Mouse (Mus musculus): Measurements from ENCODE around the gene Snx25. TPM values are rescaled to one million over a fixed set of nuclear protein-coding genes. Genes with fewer than 3 reads are reported as not detected.

The Snx25 gene
- total and polyA plus RNA-seq, 2 experiments from 2014 or later = 10.5 to 50.3 TPM

- no peaks in the 10 kb centered on the region for H3K4me1 ChIP-seq (ENCODE audit: insufficient read depth, low read length)
- H3K27ac ChIP-seq (ENCODE audit: low read depth, low read length) = no peak overlapping the region
- H3K27me3 ChIP-seq (ENCODE audit: insufficient read depth, low read length) = no peaks in the 10 kb centered on the region
- WGBS = 91% methylated on average over 4 of the region's 4 CpGs
- H3K36me3 ChIP-seq (ENCODE audit: insufficient read depth, low read length) = peaks cover 17% of the 10 kb centered on the region; the same call in 1 of the 2 replicates
- H3K9me3 ChIP-seq (ENCODE audit: low read length) = no peaks in the 10 kb centered on the region
- ATAC-seq (ENCODE audit: low FRiP score) (no peak), DNase-seq (ENCODE audit: low spot score) (no peak)
- no peak overlapping the region for H3K9ac ChIP-seq (replicated peaks; ENCODE audit: low read length, poor library complexity, severe bottlenecking)
- H3K4me3 ChIP-seq (ENCODE audit: low read depth, low read length) = no peak overlapping the region
- no peak for TF ChIP-seq CTCF (IDR thresholded peaks at IDR 0.05)
- no peak overlapping the region for H3K4me2 ChIP-seq (ENCODE audit: low read depth, low read length, poor library complexity, severe bottlenecking)
Observed at GRCm38 (mm10) chr8:45990631-45991310, 161.2 kb downstream of the Snx25 start.

GRCm38 (mm10) chr8:45988189-45988588 lies 163.8 kb downstream of the Snx25 start:
- H3K9me3 ChIP-seq (ENCODE audit: low read length) = no peaks in the 10 kb centered on the region
- H3K27ac ChIP-seq (ENCODE audit: low read depth, low read length) = no peak overlapping the region
- 59% methylated on average over 2 of the region's 2 CpGs for WGBS
- no peak for ATAC-seq (ENCODE audit: low FRiP score)
- peaks cover 20% of the 10 kb centered on the region; the same call in 1 of the 2 replicates for H3K36me3 ChIP-seq (ENCODE audit: insufficient read depth, low read length)
- H3K4me2 ChIP-seq (ENCODE audit: low read depth, low read length, poor library complexity, severe bottlenecking) = no peak overlapping the region
- no peak overlapping the region for H3K9ac ChIP-seq (replicated peaks; ENCODE audit: low read length, poor library complexity, severe bottlenecking)
- H3K4me3 ChIP-seq (ENCODE audit: low read depth, low read length) = no peak overlapping the region
- no peaks in the 10 kb centered on the region for H3K27me3 ChIP-seq (ENCODE audit: insufficient read depth, low read length)
- TF ChIP-seq CTCF (IDR thresholded peaks at IDR 0.05) = no peak
- DNase-seq (ENCODE audit: low spot score) = no peak
- H3K4me1 ChIP-seq (ENCODE audit: insufficient read depth, low read length) = no peaks in the 10 kb centered on the region

DNA sequence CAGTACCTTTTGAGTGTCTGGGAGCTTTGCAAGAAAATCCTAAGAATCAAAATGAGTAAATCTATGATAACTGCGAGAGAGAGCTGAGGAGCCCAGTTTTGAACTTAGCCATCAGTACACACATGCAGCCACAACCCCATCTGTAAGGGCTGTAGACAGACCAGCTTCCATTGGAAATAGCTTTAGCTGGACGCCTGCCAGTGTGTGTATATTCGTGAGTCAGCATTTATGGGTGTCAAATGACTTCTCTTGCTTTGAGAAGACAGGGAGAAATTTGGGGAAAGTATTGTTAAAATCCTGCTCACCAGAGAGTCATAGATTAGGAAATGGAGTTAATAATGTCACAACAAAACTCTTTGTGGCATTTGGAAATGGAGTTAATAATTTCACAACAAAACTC lies 165.3 kb downstream of the Snx25 start:
- no peak for TF ChIP-seq CTCF (IDR thresholded peaks at IDR 0.05)
- H3K36me3 ChIP-seq (ENCODE audit: insufficient read depth, low read length) = peaks cover 24% of the 10 kb centered on the region; the same call in 1 of the 2 replicates
- no peaks in the 10 kb centered on the region for H3K27me3 ChIP-seq (ENCODE audit: insufficient read depth, low read length)
- no peak overlapping the region for H3K4me2 ChIP-seq (ENCODE audit: low read depth, low read length, poor library complexity, severe bottlenecking)
- no peak overlapping the region for H3K27ac ChIP-seq (ENCODE audit: low read depth, low read length)
- H3K4me1 ChIP-seq (ENCODE audit: insufficient read depth, low read length) = no peaks in the 10 kb centered on the region
- DNase-seq (ENCODE audit: low spot score) (no peak), ATAC-seq (ENCODE audit: low FRiP score) (no peak)
- H3K9me3 ChIP-seq (ENCODE audit: low read length) = no peaks in the 10 kb centered on the region
- no peak overlapping the region for H3K9ac ChIP-seq (replicated peaks; ENCODE audit: low read length, poor library complexity, severe bottlenecking)
- H3K4me3 ChIP-seq (ENCODE audit: low read depth, low read length) = no peak overlapping the region
- 88% methylated on average over 3 of the region's 3 CpGs for WGBS

Other genes starting within 250 kb of the Snx25 start
- 0.16 TPM in 1 of 2 replicates, not detected in the other for gene Ccdc110, start 217.5 kb downstream of the Snx25 start, total RNA-seq (2014; rRNA removed)
- 0.07 and 0.10 TPM in 2 replicates for gene Ccdc110, start 217.5 kb downstream of the Snx25 start, polyA plus RNA-seq (2015; fragmentation: Nextera tagmentation; extraction: Ambion mirVana)
- 1.9 and 3.4 TPM in 2 replicates for gene 1700029J07Rik, start 176.9 kb downstream of the Snx25 start, total RNA-seq (2014; rRNA removed)
- 3.9 and 5.1 TPM in 2 replicates for gene 1700029J07Rik, start 176.9 kb downstream of the Snx25 start, polyA plus RNA-seq (2015; fragmentation: Nextera tagmentation; extraction: Ambion mirVana)
- 26.9 and 44.6 TPM in 2 replicates for gene Ufsp2, start 176.6 kb downstream of the Snx25 start, total RNA-seq (2014; rRNA removed)
- gene Ufsp2, start 176.6 kb downstream of the Snx25 start, polyA plus RNA-seq (2015; fragmentation: Nextera tagmentation; extraction: Ambion mirVana) = 51.9 and 56.9 TPM in 2 replicates
- 0.27 and 1.0 TPM in 2 replicates for gene Lrp2bp, start 152.9 kb downstream of the Snx25 start, total RNA-seq (2014; rRNA removed)
- 0.17 and 0.35 TPM in 2 replicates for gene Lrp2bp, start 152.9 kb downstream of the Snx25 start, polyA plus RNA-seq (2015; fragmentation: Nextera tagmentation; extraction: Ambion mirVana)
- gene Ankrd37, start 146.5 kb downstream of the Snx25 start, total RNA-seq (2014; rRNA removed) = 4.3 and 13.8 TPM in 2 replicates
- 13.4 and 15.4 TPM in 2 replicates for gene Ankrd37, start 146.5 kb downstream of the Snx25 start, polyA plus RNA-seq (2015; fragmentation: Nextera tagmentation; extraction: Ambion mirVana)
- gene Cfap97, start 388 bp downstream of the Snx25 start, total RNA-seq (2014; rRNA removed) = 17.7 and 20.8 TPM in 2 replicates
- 27.6 and 32.1 TPM in 2 replicates for gene Cfap97, start 388 bp downstream of the Snx25 start, polyA plus RNA-seq (2015; fragmentation: Nextera tagmentation; extraction: Ambion mirVana)
- gene Slc25a4, start 59.1 kb upstream of the Snx25 start, total RNA-seq (2014; rRNA removed) = 1,005 and 1,051 TPM in 2 replicates
- gene Slc25a4, start 59.1 kb upstream of the Snx25 start, polyA plus RNA-seq (2015; fragmentation: Nextera tagmentation; extraction: Ambion mirVana) = 1,140 and 1,170 TPM in 2 replicates
- gene Helt, start 142.5 kb upstream of the Snx25 start, total RNA-seq (2014; rRNA removed) = 0.27 TPM in 1 of 2 replicates, not detected in the other
- gene Helt, start 142.5 kb upstream of the Snx25 start, polyA plus RNA-seq (2015; fragmentation: Nextera tagmentation; extraction: Ambion mirVana) = 0.26 and 0.28 TPM in 2 replicates